Mouse (Mus musculus): ENCODE measurements around the gene Ky. TPM values are rescaled to one million over a fixed set of nuclear protein-coding genes. Genes with fewer than 3 reads are reported as not detected.

Gene Ky
- polyA plus RNA-seq, 1 experiment, result not detected

- H3K27ac ChIP-seq (ENCODE audit: control insufficient read depth, insufficient read depth, low read depth, low read length, poor library complexity), result no peak overlapping the region
- WGBS, result 1% methylated on average over 7 of the region's 7 CpGs
- no peak overlapping the region for H3K4me3 ChIP-seq (replicated peaks; ENCODE audit: control insufficient read depth, low read depth, low read length)
- TF ChIP-seq POLR2A (IDR thresholded peaks at IDR 0.05; ENCODE audit: borderline replicate concordance, control insufficient read depth, low read depth, low read length) (no peak), CTCF (IDR thresholded peaks at IDR 0.05; ENCODE audit: control insufficient read depth, insufficient read depth, low read length) (no peak)
- peaks cover 2% of the 10 kb centered on the region for H3K4me1 ChIP-seq (ENCODE audit: control insufficient read depth, insufficient read depth, low read length)
Measured at GRCm38 (mm10) chr9:102539699-102540098, 34.1 kb downstream of the Ky start.

- H3K4me3 ChIP-seq (replicated peaks; ENCODE audit: control insufficient read depth, low read depth, low read length), result no peak overlapping the region
- 1% methylated on average over 10 of the region's 10 CpGs for WGBS
- H3K27ac ChIP-seq (ENCODE audit: control insufficient read depth, insufficient read depth, low read depth, low read length, poor library complexity), result no peak overlapping the region
- TF ChIP-seq POLR2A (IDR thresholded peaks at IDR 0.05; ENCODE audit: borderline replicate concordance, control insufficient read depth, low read depth, low read length), result no peak
- no peak for TF ChIP-seq CTCF (IDR thresholded peaks at IDR 0.05; ENCODE audit: control insufficient read depth, insufficient read depth, low read length)
- peaks cover 2% of the 10 kb centered on the region for H3K4me1 ChIP-seq (ENCODE audit: control insufficient read depth, insufficient read depth, low read length)
Measured at GRCm38 (mm10) chr9:102541666-102542065, 36.1 kb downstream of the Ky start.

- peaks cover 2% of the 10 kb centered on the region for H3K4me1 ChIP-seq (ENCODE audit: control insufficient read depth, insufficient read depth, low read length)
- H3K4me3 ChIP-seq (replicated peaks; ENCODE audit: control insufficient read depth, low read depth, low read length), result no peak overlapping the region
- no peak for TF ChIP-seq CTCF (IDR thresholded peaks at IDR 0.05; ENCODE audit: control insufficient read depth, insufficient read depth, low read length)
- TF ChIP-seq POLR2A (IDR thresholded peaks at IDR 0.05; ENCODE audit: borderline replicate concordance, control insufficient read depth, low read depth, low read length), result no peak
- 16% methylated on average over 8 of the region's 8 CpGs for WGBS
- no peak overlapping the region for H3K27ac ChIP-seq (ENCODE audit: control insufficient read depth, insufficient read depth, low read depth, low read length, poor library complexity)
Measured at GRCm38 (mm10) chr9:102542540-102542939, 37.0 kb downstream of the Ky start.

- H3K4me3 ChIP-seq (replicated peaks; ENCODE audit: control insufficient read depth, low read depth, low read length), result no peak overlapping the region
- H3K4me1 ChIP-seq (ENCODE audit: control insufficient read depth, insufficient read depth, low read length), result peaks cover 2% of the 10 kb centered on the region
- H3K27ac ChIP-seq (ENCODE audit: control insufficient read depth, insufficient read depth, low read depth, low read length, poor library complexity), result no peak overlapping the region
- no peak for TF ChIP-seq CTCF (IDR thresholded peaks at IDR 0.05; ENCODE audit: control insufficient read depth, insufficient read depth, low read length)
- no peak for TF ChIP-seq POLR2A (IDR thresholded peaks at IDR 0.05; ENCODE audit: borderline replicate concordance, control insufficient read depth, low read depth, low read length)
- WGBS, result 53% methylated on average over 2 of the region's 2 CpGs
Measured at GRCm38 (mm10) chr9:102543761-102544115, 38.2 kb downstream of the Ky start.

GRCm38 (mm10) chr9:102544116-102544772 lies 38.7 kb downstream of the Ky start:
- H3K27ac ChIP-seq (ENCODE audit: control insufficient read depth, insufficient read depth, low read depth, low read length, poor library complexity), result no peak overlapping the region
- peaks cover 2% of the 10 kb centered on the region for H3K4me1 ChIP-seq (ENCODE audit: control insufficient read depth, insufficient read depth, low read length)
- TF ChIP-seq POLR2A (IDR thresholded peaks at IDR 0.05; ENCODE audit: borderline replicate concordance, control insufficient read depth, low read depth, low read length) (no peak), CTCF (IDR thresholded peaks at IDR 0.05; ENCODE audit: control insufficient read depth, insufficient read depth, low read length) (no peak)
- 27% methylated on average over 11 of the region's 11 CpGs for WGBS
- H3K4me3 ChIP-seq (replicated peaks; ENCODE audit: control insufficient read depth, low read depth, low read length), result no peak overlapping the region

GRCm38 (mm10) chr9:102544773-102545366 lies 39.3 kb downstream of the Ky start:
- Histone ChIP-seq H3K27ac (ENCODE audit: control insufficient read depth, insufficient read depth, low read depth, low read length, poor library complexity) (no peak overlapping the region), H3K4me1 (ENCODE audit: control insufficient read depth, insufficient read depth, low read length) (peaks cover 2% of the 10 kb centered on the region), H3K4me3 (replicated peaks; ENCODE audit: control insufficient read depth, low read depth, low read length) (no peak overlapping the region)
- TF ChIP-seq POLR2A (IDR thresholded peaks at IDR 0.05; ENCODE audit: borderline replicate concordance, control insufficient read depth, low read depth, low read length), result no peak
- TF ChIP-seq CTCF (IDR thresholded peaks at IDR 0.05; ENCODE audit: control insufficient read depth, insufficient read depth, low read length), result peak; percentile 86
- 4% methylated on average over 26 of the region's 26 CpGs for WGBS

- H3K27ac ChIP-seq (ENCODE audit: control insufficient read depth, insufficient read depth, low read depth, low read length, poor library complexity), result no peak overlapping the region
- TF ChIP-seq POLR2A (IDR thresholded peaks at IDR 0.05; ENCODE audit: borderline replicate concordance, control insufficient read depth, low read depth, low read length), result no peak
- no peak for TF ChIP-seq CTCF (IDR thresholded peaks at IDR 0.05; ENCODE audit: control insufficient read depth, insufficient read depth, low read length)
- 11% methylated on average over 22 of the region's 22 CpGs for WGBS
- peaks cover 2% of the 10 kb centered on the region for H3K4me1 ChIP-seq (ENCODE audit: control insufficient read depth, insufficient read depth, low read length)
- H3K4me3 ChIP-seq (replicated peaks; ENCODE audit: control insufficient read depth, low read depth, low read length), result no peak overlapping the region
Measured at GRCm38 (mm10) chr9:102545406-102546255, 40.1 kb downstream of the Ky start.

Data from bone marrow, adult 2 months (tissue).